Mouse (Mus musculus): ENCODE data around the gene Pdhx.

The Pdhx gene

GRCm38 (mm10) chr2:103073219-103073982 is at the start of gene Pdhx, which contains the start of gene Apip:
TSS of gene Pdhx (minus strand) at chr2:103073513.
TSS of gene Apip (plus strand) at chr2:103073675.
- DNase-seq, result peak; percentile 100

GRCm38 (mm10) chr2:103119197-103119854 is 46.0 kb upstream of the Pdhx start:
- no peak for DNase-seq

GRCm38 (mm10) chr2:103118324-103119196 is 45.2 kb upstream of the Pdhx start:
- DNase-seq, result no peak

GRCm38 (mm10) chr2:103117212-103117611 is 43.9 kb upstream of the Pdhx start:
- DNase-seq, result no peak

GRCm38 (mm10) chr2:103111669-103112068 is 38.4 kb upstream of the Pdhx start:
- DNase-seq, result no peak

- DNase-seq, result no peak
These were observed 32.9 kb upstream of the Pdhx start for GRCm38 (mm10) chr2:103106172-103106571.

GRCm38 (mm10) chr2:103102595-103102994 is 29.3 kb upstream of the Pdhx start:
- no peak for DNase-seq

GRCm38 (mm10) chr2:103089521-103089920 is 16.2 kb upstream of the Pdhx start:
- DNase-seq, result no peak

- no peak for DNase-seq
These were observed 14.8 kb upstream of the Pdhx start for GRCm38 (mm10) chr2:103088099-103088498.

GRCm38 (mm10) chr2:103086432-103086831 is 13.1 kb upstream of the Pdhx start:
- no peak for DNase-seq

GRCm38 (mm10) chr2:103085633-103086032 is 12.3 kb upstream of the Pdhx start:
- DNase-seq, result no peak

GRCm38 (mm10) chr2:103084451-103084850 is 11.1 kb upstream of the Pdhx start:
- DNase-seq, result no peak

- DNase-seq, result no peak
These were observed 9.5 kb upstream of the Pdhx start for GRCm38 (mm10) chr2:103082853-103083252.

GRCm38 (mm10) chr2:103081706-103082105 is 8.4 kb upstream of the Pdhx start:
- no peak for DNase-seq

- no peak for DNase-seq
These were observed 7.8 kb upstream of the Pdhx start for GRCm38 (mm10) chr2:103081117-103081516.

- no peak for DNase-seq
These were observed 2.7 kb downstream of the Pdhx start for GRCm38 (mm10) chr2:103070586-103070985.

GRCm38 (mm10) chr2:103069752-103070405 is 3.4 kb downstream of the Pdhx start:
- no peak for DNase-seq

GRCm38 (mm10) chr2:103068602-103069001 is 4.7 kb downstream of the Pdhx start:
- DNase-seq, result no peak

- no peak for DNase-seq
These were observed 5.6 kb downstream of the Pdhx start for GRCm38 (mm10) chr2:103067552-103068207.

- no peak for DNase-seq
These were observed 6.4 kb downstream of the Pdhx start for GRCm38 (mm10) chr2:103066683-103067551.

- DNase-seq, result no peak
These were observed 10.4 kb downstream of the Pdhx start for GRCm38 (mm10) chr2:103062865-103063264.
